Mouse (Mus musculus) liver, adult 2 months (tissue): ENCODE measurements around the gene Itpkc.

Experiments used
- CTCF ChIP-seq: fragments of 200-500 bp; IDR thresholded peaks from 2 replicates; pipeline ENCODE4 v1.5.1; 2011; ENCODE audit warnings: low read depth, low read length, control low read depth
- POLR2A ChIP-seq: fragments of 200-500 bp; IDR thresholded peaks from 2 replicates; pipeline ENCODE4 v1.6.1; 2011; ENCODE audit warnings: low read length, control low read depth; ENCODE audit not compliant: insufficient read depth; ENCODE audit errors: extremely low read depth

- TF ChIP-seq POLR2A (no peak), CTCF (no peak)
Observed at GRCm38 (mm10) chr7:27161744-27162143, 66.7 kb downstream of the Itpkc start.
